Mouse (Mus musculus) olfactory bulb, adult 2 months (tissue): ENCODE results near the gene Surf1.
"Not testable (repeated sequence)": the region's sequence is repeated elsewhere in the genome, so short reads cannot be mapped to it uniquely, and the experiment has no call there.

Source experiments
- CTCF ChIP-seq: fragments of 200-500 bp; IDR thresholded peaks from 2 replicates; pipeline ENCODE4 v1.5.1; 2012; ENCODE audit warnings: low read depth, mild to moderate bottlenecking, low read length, moderate library complexity; ENCODE audit not compliant: insufficient read depth
- POLR2A ChIP-seq: fragments of 200-500 bp; IDR thresholded peaks from 2 replicates; pipeline ENCODE4 v1.6.1; 2012; ENCODE audit warnings: mild to moderate bottlenecking, low read depth, low read length, moderate library complexity; ENCODE audit not compliant: insufficient read depth

DNA sequence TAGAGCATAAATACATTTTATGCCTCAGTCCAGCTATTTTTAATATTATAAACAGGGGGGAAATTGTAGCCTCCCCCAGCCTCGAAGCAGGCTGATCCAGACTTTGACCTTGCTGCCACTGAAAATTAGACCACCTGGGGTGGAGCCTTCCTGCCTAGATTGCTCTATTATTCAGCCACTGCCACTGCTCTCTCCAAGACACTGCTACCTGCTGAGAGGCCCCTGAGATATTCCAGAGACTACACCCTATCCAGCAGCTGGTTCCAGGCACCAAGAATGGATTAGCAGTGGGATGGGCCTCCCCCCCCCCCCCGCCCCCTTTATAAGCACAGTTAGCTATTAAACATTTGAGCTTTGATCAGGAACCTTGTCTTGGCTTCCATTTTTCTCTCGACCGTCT lies 30.2 kb downstream of the Surf1 start:
- not testable (repeated sequence) for TF ChIP-seq CTCF, POLR2A
